Mouse (Mus musculus) forebrain, postnatal 0 days (tissue): Measurements from ENCODE around the gene Msh5. TPM values are rescaled to one million over a fixed set of nuclear protein-coding genes. Genes with fewer than 3 reads are reported as not detected.
A peak's percentile ranks its signal among the peaks of the same experiment; 100 is the strongest.

Source experiments
- ATAC-seq: fragments of 200-750 bp; cut with Nextera tagmentation; 2 replicates; pipeline ENCODE4 v1.8.0; 2017; ENCODE audit warnings: mild to moderate bottlenecking, moderate library complexity
- DNase-seq: peaks from one replicate; pipeline ENCODE4 v3.0.0-alpha.2; 2015
- H3K27ac ChIP-seq: fragments of 300-500 bp; sonication (generic); 2 replicates; pipeline ENCODE4 v1.5.1; 2014; ENCODE audit warnings: low read depth, mild to moderate bottlenecking, antibody characterized with exemption, low read length, moderate library complexity, mixed read lengths
- H3K27me3 ChIP-seq: fragments of 300-500 bp; sonication (generic); 2 replicates; pipeline ENCODE4 v1.6.1; 2014; ENCODE audit warnings: mild to moderate bottlenecking, low read length, mixed read lengths; ENCODE audit not compliant: insufficient read depth
- H3K36me3 ChIP-seq: fragments of 300-500 bp; sonication (generic); 2 replicates; pipeline ENCODE4 v1.6.1; 2014; ENCODE audit warnings: mild to moderate bottlenecking, moderate library complexity; ENCODE audit not compliant: insufficient read depth
- H3K4me1 ChIP-seq: fragments of 300-500 bp; sonication (generic); 2 replicates; pipeline ENCODE4 v1.6.1; 2014; ENCODE audit warnings: antibody characterized with exemption; ENCODE audit not compliant: insufficient read depth
- H3K4me2 ChIP-seq: fragments of 300-500 bp; sonication (generic); 2 replicates; pipeline ENCODE4 v1.6.1; 2014; ENCODE audit warnings: low read depth, mild to moderate bottlenecking, moderate library complexity
- H3K4me3 ChIP-seq: fragments of 300-500 bp; sonication (generic); 2 replicates; pipeline ENCODE4 v1.5.1; 2014; ENCODE audit warnings: low read depth, low read length, mixed read lengths
- H3K9ac ChIP-seq: fragments of 300-500 bp; sonication (generic); 2 replicates; pipeline ENCODE4 v1.6.1; 2014; ENCODE audit warnings: mild to moderate bottlenecking
- H3K9me3 ChIP-seq: fragments of 300-500 bp; sonication (generic); 2 replicates; pipeline ENCODE4 v1.6.1; 2016; ENCODE audit warnings: low read length
- CTCF ChIP-seq: sonication (generic); IDR thresholded peaks from 2 replicates; pipeline ENCODE4 v1.5.1; 2016; ENCODE audit warnings: antibody characterized with exemption, control low read depth, low read depth
- WGBS: fragments of 180-500 bp; shearing (Covaris S2); extraction: QIAGEN DNeasy Blood & Tissue Kit; methylation state at CpG from one replicate; pipeline ENCODE4 v1.1.7; 2014; 5-methylcytosine and 5-hydroxymethylcytosine counted together
- polyA plus RNA-seq: library from polyadenylated mRNA; unstranded; fragments of >200 nt; fragmentation: Nextera tagmentation; extraction: Ambion mirVana; gene quantifications from 2 replicates; pipeline ENCODE4 v1.2.1, GENCODE M21; 2015
- total RNA-seq: library from RNA; depleted of rRNA; stranded (reverse); fragments of >200 nt; gene quantifications from 2 replicates; pipeline ENCODE4 v1.2.3, GENCODE M21; 2014; rRNA removed

Gene Msh5
- total and polyA plus RNA-seq, 2 experiments from 2014 or later = 1.1 to 1.3 TPM

GRCm38 (mm10) chr17:34982328-34982727, 64.2 kb downstream of the Msh5 start:
- H3K27ac ChIP-seq = peak overlapping the region; percentile 97
- no peak for TF ChIP-seq CTCF
- peaks cover 6% of the 10 kb centered on the region for H3K4me1 ChIP-seq
- H3K27me3 ChIP-seq = no peaks in the 10 kb centered on the region
- H3K4me3 ChIP-seq = peak overlapping the region; percentile 94
- under 1% methylated on average over 15 of the region's 15 CpGs for whole genome bisulfite sequencing
- peak overlapping the region; percentile 91 for H3K4me2 ChIP-seq
- no peaks in the 10 kb centered on the region for H3K9me3 ChIP-seq
- no peak for DNase-seq
- H3K36me3 ChIP-seq = peaks cover 16% of the 10 kb centered on the region
- H3K9ac ChIP-seq = peak overlapping the region; percentile 73
- ATAC-seq = no peak; the same call in 1 of the 2 replicates

- DNase-seq (peak; percentile 96), ATAC-seq (peak; percentile 99)
- peak; percentile 21; the same call in 1 of the 2 replicates for TF ChIP-seq CTCF
- H3K4me1 ChIP-seq = peaks cover 6% of the 10 kb centered on the region
- peak within 1 kb of the TSS; percentile 73 for H3K9ac ChIP-seq
- H3K9me3 ChIP-seq = no peaks in the 10 kb centered on the region
- peak within 1 kb of the TSS; percentile 94 for H3K4me3 ChIP-seq
- H3K27me3 ChIP-seq = no peaks in the 10 kb centered on the region
- peak within 1 kb of the TSS; percentile 91 for H3K4me2 ChIP-seq
- H3K36me3 ChIP-seq = peaks cover 16% of the 10 kb centered on the region
- H3K27ac ChIP-seq = peak within 1 kb of the TSS; percentile 97
- WGBS = under 1% methylated on average over 57 of the region's 58 CpGs
These were observed 64.8 kb downstream of the Msh5 start, which contains the start of gene Lsm2 for GRCm38 (mm10) chr17:34981690-34982180. TSS of gene Lsm2 (plus strand) at chr17:34981862.

- Histone ChIP-seq H3K4me3 (peak overlapping the region; percentile 94), H3K4me2 (peak overlapping the region; percentile 91), H3K27ac (no peak overlapping the region), H3K9ac (peak overlapping the region; percentile 73), H3K36me3 (peaks cover 6% of the 10 kb centered on the region; the same call in 1 of the 2 replicates), H3K27me3 (no peaks in the 10 kb centered on the region), H3K4me1 (peaks cover 6% of the 10 kb centered on the region), H3K9me3 (no peaks in the 10 kb centered on the region)
- DNase-seq (peak; percentile 36), ATAC-seq (no peak)
- TF ChIP-seq CTCF = peak; percentile 67
- 12% methylated on average over 2 of the region's 2 CpGs for WGBS
These were observed 65.9 kb downstream of the Msh5 start for GRCm38 (mm10) chr17:34980655-34981054.

GRCm38 (mm10) chr17:34979631-34980030, 66.9 kb downstream of the Msh5 start:
- no peak for ATAC-seq
- Histone ChIP-seq H3K4me1 (peaks cover 6% of the 10 kb centered on the region), H3K27me3 (no peaks in the 10 kb centered on the region), H3K9me3 (no peaks in the 10 kb centered on the region), H3K27ac (no peak overlapping the region), H3K9ac (no peak overlapping the region), H3K4me3 (no peak overlapping the region), H3K4me2 (no peak overlapping the region), H3K36me3 (no peaks in the 10 kb centered on the region)
- no peak for DNase-seq
- no peak for TF ChIP-seq CTCF
- WGBS = 97% methylated on average over 4 of the region's 4 CpGs

Other genes starting within 250 kb of the Msh5 start
Only the 30 nearest of the 46 such genes appear.
- gene Ehmt2, start 148.3 kb downstream of the Msh5 start, total RNA-seq = 293 and 302 TPM in 2 replicates
- 45.5 and 61.8 TPM in 2 replicates for gene Ehmt2, start 148.3 kb downstream of the Msh5 start, polyA plus RNA-seq
- not detected in 2 replicates for gene Slc44a4, start 132.3 kb downstream of the Msh5 start, total RNA-seq
- 0.06 TPM in 1 of 2 replicates, not detected in the other for gene Slc44a4, start 132.3 kb downstream of the Msh5 start, polyA plus RNA-seq
- gene Neu1, start 115.5 kb downstream of the Msh5 start, total RNA-seq = 36.7 and 36.8 TPM in 2 replicates
- 33.5 and 34.5 TPM in 2 replicates for gene Neu1, start 115.5 kb downstream of the Msh5 start, polyA plus RNA-seq
- gene Hspa1b, start 87.5 kb downstream of the Msh5 start, total RNA-seq = 5.2 and 8.1 TPM in 2 replicates
- 0.42 and 0.52 TPM in 2 replicates for gene Hspa1b, start 87.5 kb downstream of the Msh5 start, polyA plus RNA-seq
- gene Gm20481, start 76.8 kb downstream of the Msh5 start, total RNA-seq = not detected in 2 replicates
- gene Gm20481, start 76.8 kb downstream of the Msh5 start, polyA plus RNA-seq = not detected in 2 replicates
- gene Hspa1a, start 74.6 kb downstream of the Msh5 start, total RNA-seq = 7.9 and 13.8 TPM in 2 replicates
- gene Hspa1a, start 74.6 kb downstream of the Msh5 start, polyA plus RNA-seq = 7.6 and 8.5 TPM in 2 replicates
- 0.24 and 0.46 TPM in 2 replicates for gene Hspa1l, start 74.0 kb downstream of the Msh5 start, total RNA-seq
- 0.36 and 0.50 TPM in 2 replicates for gene Hspa1l, start 74.0 kb downstream of the Msh5 start, polyA plus RNA-seq
- 29.1 and 38.9 TPM in 2 replicates for gene Lsm2, start 64.9 kb downstream of the Msh5 start, total RNA-seq
- gene Lsm2, start 64.9 kb downstream of the Msh5 start, polyA plus RNA-seq = 111 and 120 TPM in 2 replicates
- gene Vars, start 45.8 kb downstream of the Msh5 start, total RNA-seq = 84.4 and 93.4 TPM in 2 replicates
- gene Vars, start 45.8 kb downstream of the Msh5 start, polyA plus RNA-seq = 36.7 and 45.4 TPM in 2 replicates
- 0.14 and 0.31 TPM in 2 replicates for gene Vwa7, start 30.2 kb downstream of the Msh5 start, total RNA-seq
- 0.08 TPM in 1 of 2 replicates, not detected in the other for gene Vwa7, start 30.2 kb downstream of the Msh5 start, polyA plus RNA-seq
- 2.2 and 2.7 TPM in 2 replicates for gene Sapcd1, start 18.7 kb downstream of the Msh5 start, total RNA-seq
- 1.6 TPM in 2 replicates for gene Sapcd1, start 18.7 kb downstream of the Msh5 start, polyA plus RNA-seq
- 26.8 and 29.3 TPM in 2 replicates for gene Clic1, start 3.2 kb upstream of the Msh5 start, total RNA-seq
- 47.9 and 50.5 TPM in 2 replicates for gene Clic1, start 3.2 kb upstream of the Msh5 start, polyA plus RNA-seq
- gene Ddah2, start 12.3 kb upstream of the Msh5 start, total RNA-seq = 167 and 220 TPM in 2 replicates
- gene Ddah2, start 12.3 kb upstream of the Msh5 start, polyA plus RNA-seq = 261 and 299 TPM in 2 replicates
- not detected in 2 replicates for gene Ly6g6c, start 18.6 kb upstream of the Msh5 start, total RNA-seq
- not detected in 2 replicates for gene Ly6g6c, start 18.6 kb upstream of the Msh5 start, polyA plus RNA-seq
- not detected in 2 replicates for gene Mpig6b, start 19.4 kb upstream of the Msh5 start, total RNA-seq
- gene Mpig6b, start 19.4 kb upstream of the Msh5 start, polyA plus RNA-seq = 0.08 TPM in 2 replicates
- gene Ly6g6e, start 30.2 kb upstream of the Msh5 start, total RNA-seq = 0.38 and 3.9 TPM in 2 replicates
- 2.9 and 3.9 TPM in 2 replicates for gene Ly6g6e, start 30.2 kb upstream of the Msh5 start, polyA plus RNA-seq
- 3.8 TPM in 1 of 2 replicates, not detected in the other for gene Ly6g6d, start 31.3 kb upstream of the Msh5 start, total RNA-seq
- 1.2 and 1.6 TPM in 2 replicates for gene Ly6g6d, start 31.3 kb upstream of the Msh5 start, polyA plus RNA-seq
- gene Ly6g6f, start 38.9 kb upstream of the Msh5 start, total RNA-seq = 0.23 TPM in 1 of 2 replicates, not detected in the other
- not detected in 2 replicates for gene Ly6g6f, start 38.9 kb upstream of the Msh5 start, polyA plus RNA-seq
- gene Abhd16a, start 42.5 kb upstream of the Msh5 start, total RNA-seq = 139 and 202 TPM in 2 replicates
- 92.8 and 96.3 TPM in 2 replicates for gene Abhd16a, start 42.5 kb upstream of the Msh5 start, polyA plus RNA-seq
- gene Ly6g5c, start 61.5 kb upstream of the Msh5 start, total RNA-seq = not detected in 2 replicates
- gene Ly6g5c, start 61.5 kb upstream of the Msh5 start, polyA plus RNA-seq = not detected in 2 replicates
- 0.54 and 1.1 TPM in 2 replicates for gene Ly6g5b, start 68.7 kb upstream of the Msh5 start, total RNA-seq
- 0.55 and 1.1 TPM in 2 replicates for gene Ly6g5b, start 68.7 kb upstream of the Msh5 start, polyA plus RNA-seq
- 16.9 and 20.5 TPM in 2 replicates for gene Gpank1, start 74.7 kb upstream of the Msh5 start, total RNA-seq
- 19.7 and 20.8 TPM in 2 replicates for gene Gpank1, start 74.7 kb upstream of the Msh5 start, polyA plus RNA-seq
- 240 and 247 TPM in 2 replicates for gene Csnk2b, start 75.3 kb upstream of the Msh5 start, total RNA-seq
- 334 and 335 TPM in 2 replicates for gene Csnk2b, start 75.3 kb upstream of the Msh5 start, polyA plus RNA-seq
- 15.3 and 26.2 TPM in 2 replicates for gene D17H6S53E, start 79.6 kb upstream of the Msh5 start, total RNA-seq
- 7.4 and 8.0 TPM in 2 replicates for gene D17H6S53E, start 79.6 kb upstream of the Msh5 start, polyA plus RNA-seq
- gene Apom, start 85.3 kb upstream of the Msh5 start, total RNA-seq = 0.71 and 0.77 TPM in 2 replicates
- gene Apom, start 85.3 kb upstream of the Msh5 start, polyA plus RNA-seq = not detected in 2 replicates
- gene Bag6, start 88.4 kb upstream of the Msh5 start, total RNA-seq = 285 and 340 TPM in 2 replicates
- gene Bag6, start 88.4 kb upstream of the Msh5 start, polyA plus RNA-seq = 68.2 and 71.9 TPM in 2 replicates
- 112 and 155 TPM in 2 replicates for gene Prrc2a, start 118.2 kb upstream of the Msh5 start, total RNA-seq
- 56.7 and 85.3 TPM in 2 replicates for gene Prrc2a, start 118.2 kb upstream of the Msh5 start, polyA plus RNA-seq
- 1.9 and 3.6 TPM in 2 replicates for gene Aif1, start 129.3 kb upstream of the Msh5 start, total RNA-seq
- 8.4 and 10.0 TPM in 2 replicates for gene Aif1, start 129.3 kb upstream of the Msh5 start, polyA plus RNA-seq
- 15.7 and 17.4 TPM in 2 replicates for gene Lst1, start 141.7 kb upstream of the Msh5 start, total RNA-seq
- gene Lst1, start 141.7 kb upstream of the Msh5 start, polyA plus RNA-seq = 11.4 and 12.7 TPM in 2 replicates
- gene Ltb, start 147.7 kb upstream of the Msh5 start, total RNA-seq = 0.76 and 1.1 TPM in 2 replicates
- gene Ltb, start 147.7 kb upstream of the Msh5 start, polyA plus RNA-seq = 0.64 and 1.1 TPM in 2 replicates